Mouse (Mus musculus): Measurements from ENCODE around the gene Sept5. TPM values are rescaled to one million over a fixed set of nuclear protein-coding genes. Genes with fewer than 3 reads are reported as not detected.

The Sept5 gene
- polyA plus RNA-seq, 1 experiment from 2014 or later, result 31.7 TPM

- peak overlapping the region; percentile 62; the same call in 1 of the 2 replicates for H3K4me2 ChIP-seq
- H3K4me1 ChIP-seq (replicated peaks), result peaks cover 40% of the 10 kb centered on the region
- H3K4me3 ChIP-seq (replicated peaks), result peak overlapping the region; percentile 4; the same call in 1 of the 2 replicates
- no peak overlapping the region for H3K9ac ChIP-seq (replicated peaks)
- H3K9me3 ChIP-seq, result no peaks in the 10 kb centered on the region
- no peak for ATAC-seq (ENCODE audit: insufficient number of reproducible peaks, insufficient read depth, low FRiP score, low TSS enrichment, low read depth)
- H3K27me3 ChIP-seq, result peaks cover 95% of the 10 kb centered on the region
- no peak overlapping the region for H3K27ac ChIP-seq
- 14% methylated on average over 10 of the region's 10 CpGs for WGBS
- no peaks in the 10 kb centered on the region for H3K36me3 ChIP-seq
These were observed 46.6 kb downstream of the Sept5 start for GRCm38 (mm10) chr16:18583169-18583568.

- no peaks in the 10 kb centered on the region for H3K36me3 ChIP-seq
- WGBS, result 2% methylated on average over 66 of the region's 67 CpGs
- peak overlapping the region; percentile 39 for H3K4me3 ChIP-seq (replicated peaks)
- H3K4me1 ChIP-seq (replicated peaks), result peaks cover 40% of the 10 kb centered on the region
- H3K9ac ChIP-seq (replicated peaks), result peak overlapping the region; percentile 48; the same call in 1 of the 2 replicates
- no peaks in the 10 kb centered on the region for H3K9me3 ChIP-seq
- no peak overlapping the region for H3K27ac ChIP-seq
- peak overlapping the region; percentile 62 for H3K4me2 ChIP-seq
- H3K27me3 ChIP-seq, result peaks cover 95% of the 10 kb centered on the region
- ATAC-seq (ENCODE audit: insufficient number of reproducible peaks, insufficient read depth, low FRiP score, low TSS enrichment, low read depth), result no peak
These were observed 47.2 kb downstream of the Sept5 start for GRCm38 (mm10) chr16:18582426-18583148.

GRCm38 (mm10) chr16:18581623-18582205, 48.0 kb downstream of the Sept5 start:
- Histone ChIP-seq H3K9me3 (no peaks in the 10 kb centered on the region), H3K27ac (no peak overlapping the region), H3K4me3 (replicated peaks) (peak overlapping the region; percentile 39), H3K4me1 (replicated peaks) (peaks cover 39% of the 10 kb centered on the region), H3K27me3 (peaks cover 95% of the 10 kb centered on the region), H3K36me3 (no peaks in the 10 kb centered on the region), H3K4me2 (peak overlapping the region; percentile 62), H3K9ac (replicated peaks) (peak overlapping the region; percentile 48; the same call in 1 of the 2 replicates)
- no peak for ATAC-seq (ENCODE audit: insufficient number of reproducible peaks, insufficient read depth, low FRiP score, low TSS enrichment, low read depth)
- WGBS, result 1% methylated on average over 66 of the region's 66 CpGs

- Histone ChIP-seq H3K4me3 (replicated peaks) (peak overlapping the region; percentile 39), H3K4me2 (peak overlapping the region; percentile 62), H3K27ac (no peak overlapping the region), H3K27me3 (peaks cover 92% of the 10 kb centered on the region), H3K9me3 (no peaks in the 10 kb centered on the region), H3K9ac (replicated peaks) (peak overlapping the region; percentile 48; the same call in 1 of the 2 replicates), H3K4me1 (replicated peaks) (peaks cover 33% of the 10 kb centered on the region), H3K36me3 (no peaks in the 10 kb centered on the region)
- ATAC-seq (ENCODE audit: insufficient number of reproducible peaks, insufficient read depth, low FRiP score, low TSS enrichment, low read depth), result no peak
- 4% methylated on average over 21 of the region's 21 CpGs for WGBS
These were observed 48.6 kb downstream of the Sept5 start for GRCm38 (mm10) chr16:18581050-18581622.

GRCm38 (mm10) chr16:18580389-18580788, 49.4 kb downstream of the Sept5 start:
- H3K4me1 ChIP-seq (replicated peaks), result peaks cover 26% of the 10 kb centered on the region
- no peaks in the 10 kb centered on the region for H3K9me3 ChIP-seq
- WGBS, result 18% methylated on average over 2 of the region's 2 CpGs
- no peak for ATAC-seq (ENCODE audit: insufficient number of reproducible peaks, insufficient read depth, low FRiP score, low TSS enrichment, low read depth)
- H3K4me2 ChIP-seq, result no peak overlapping the region
- peaks cover 87% of the 10 kb centered on the region for H3K27me3 ChIP-seq
- no peak overlapping the region for H3K27ac ChIP-seq
- H3K36me3 ChIP-seq, result no peaks in the 10 kb centered on the region
- no peak overlapping the region for H3K9ac ChIP-seq (replicated peaks)
- H3K4me3 ChIP-seq (replicated peaks), result no peak overlapping the region

GRCm38 (mm10) chr16:18577599-18578160, 52.1 kb downstream of the Sept5 start:
- Histone ChIP-seq H3K9ac (replicated peaks) (no peak overlapping the region), H3K36me3 (no peaks in the 10 kb centered on the region), H3K4me1 (replicated peaks) (peaks cover 26% of the 10 kb centered on the region), H3K27me3 (peaks cover 65% of the 10 kb centered on the region), H3K4me3 (replicated peaks) (no peak overlapping the region), H3K4me2 (no peak overlapping the region), H3K9me3 (no peaks in the 10 kb centered on the region), H3K27ac (no peak overlapping the region)
- ATAC-seq (ENCODE audit: insufficient number of reproducible peaks, insufficient read depth, low FRiP score, low TSS enrichment, low read depth), result no peak; the same call in 1 of the 2 replicates
- 7% methylated on average over 5 of the region's 5 CpGs for WGBS

- Histone ChIP-seq H3K4me2 (no peak overlapping the region), H3K9me3 (peaks cover under 1% of the 10 kb centered on the region; the same call in 1 of the 2 replicates), H3K27ac (no peak overlapping the region), H3K27me3 (peaks cover 59% of the 10 kb centered on the region), H3K36me3 (no peaks in the 10 kb centered on the region), H3K9ac (replicated peaks) (no peak overlapping the region), H3K4me3 (replicated peaks) (no peak overlapping the region), H3K4me1 (replicated peaks) (peaks cover 20% of the 10 kb centered on the region)
- ATAC-seq (ENCODE audit: insufficient number of reproducible peaks, insufficient read depth, low FRiP score, low TSS enrichment, low read depth), result no peak
- WGBS, result 45% methylated on average over 3 of the region's 3 CpGs
These were observed 52.7 kb downstream of the Sept5 start for GRCm38 (mm10) chr16:18577071-18577470.

- Histone ChIP-seq H3K9ac (replicated peaks) (no peak overlapping the region), H3K27ac (no peak overlapping the region), H3K4me3 (replicated peaks) (no peak overlapping the region), H3K4me2 (no peak overlapping the region), H3K36me3 (no peaks in the 10 kb centered on the region), H3K4me1 (replicated peaks) (peaks cover 9% of the 10 kb centered on the region; the same call in 1 of the 2 replicates), H3K27me3 (peaks cover 31% of the 10 kb centered on the region), H3K9me3 (peaks cover 6% of the 10 kb centered on the region; the same call in 1 of the 2 replicates)
- ATAC-seq (ENCODE audit: insufficient number of reproducible peaks, insufficient read depth, low FRiP score, low TSS enrichment, low read depth), result no peak
- WGBS, result 72% methylated on average over 8 of the region's 8 CpGs
These were observed 55.6 kb downstream of the Sept5 start for GRCm38 (mm10) chr16:18574196-18574595.

Other genes starting within 250 kb of the Sept5 start
- 23.1 and 26.1 TPM in 2 replicates for gene Txnrd2, start 203.6 kb downstream of the Sept5 start, polyA plus RNA-seq (2016; fragmentation: Nextera tagmentation; extraction: Ambion mirVana)
- gene Comt, start 203.1 kb downstream of the Sept5 start, polyA plus RNA-seq (2016; fragmentation: Nextera tagmentation; extraction: Ambion mirVana), result 66.5 and 71.0 TPM in 2 replicates
- 18.4 and 19.4 TPM in 2 replicates for gene Gnb1l, start 131.2 kb downstream of the Sept5 start, polyA plus RNA-seq (2016; fragmentation: Nextera tagmentation; extraction: Ambion mirVana)
- 4.2 and 5.1 TPM in 2 replicates for gene Rtl10, start 131.1 kb downstream of the Sept5 start, polyA plus RNA-seq (2016; fragmentation: Nextera tagmentation; extraction: Ambion mirVana)
- 9.4 and 11.2 TPM in 2 replicates for gene Tbx1, start 39.3 kb downstream of the Sept5 start, polyA plus RNA-seq (2016; fragmentation: Nextera tagmentation; extraction: Ambion mirVana)
- 3.9 and 4.3 TPM in 2 replicates for gene Gp1bb, start 7.6 kb downstream of the Sept5 start, polyA plus RNA-seq (2016; fragmentation: Nextera tagmentation; extraction: Ambion mirVana)
- gene Gm49601, start 3.5 kb downstream of the Sept5 start, polyA plus RNA-seq (2016; fragmentation: Nextera tagmentation; extraction: Ambion mirVana), result 5.2 and 6.8 TPM in 2 replicates
- gene Cldn5, start 146.9 kb upstream of the Sept5 start, polyA plus RNA-seq (2016; fragmentation: Nextera tagmentation; extraction: Ambion mirVana), result 15.3 and 19.4 TPM in 2 replicates
- 118 and 120 TPM in 2 replicates for gene Ufd1, start 181.8 kb upstream of the Sept5 start, polyA plus RNA-seq (2016; fragmentation: Nextera tagmentation; extraction: Ambion mirVana)
- gene Cdc45, start 182.0 kb upstream of the Sept5 start, polyA plus RNA-seq (2016; fragmentation: Nextera tagmentation; extraction: Ambion mirVana), result 63.9 and 64.2 TPM in 2 replicates
- 37.3 and 38.9 TPM in 2 replicates for gene 2510002D24Rik, start 206.6 kb upstream of the Sept5 start, polyA plus RNA-seq (2016; fragmentation: Nextera tagmentation; extraction: Ambion mirVana)
- not detected in 2 replicates for gene Gm28539, start 206.6 kb upstream of the Sept5 start, polyA plus RNA-seq (2016; fragmentation: Nextera tagmentation; extraction: Ambion mirVana)
- 105 and 106 TPM in 2 replicates for gene Mrpl40, start 246.9 kb upstream of the Sept5 start, polyA plus RNA-seq (2016; fragmentation: Nextera tagmentation; extraction: Ambion mirVana)
- 24.0 and 24.6 TPM in 2 replicates for gene Hira, start 247.1 kb upstream of the Sept5 start, polyA plus RNA-seq (2016; fragmentation: Nextera tagmentation; extraction: Ambion mirVana)

Measured in limb, embryonic 12.5 days (tissue).